8 mouse cellular contexts compared by ENCODE assay signal in the genomic region with DNA sequence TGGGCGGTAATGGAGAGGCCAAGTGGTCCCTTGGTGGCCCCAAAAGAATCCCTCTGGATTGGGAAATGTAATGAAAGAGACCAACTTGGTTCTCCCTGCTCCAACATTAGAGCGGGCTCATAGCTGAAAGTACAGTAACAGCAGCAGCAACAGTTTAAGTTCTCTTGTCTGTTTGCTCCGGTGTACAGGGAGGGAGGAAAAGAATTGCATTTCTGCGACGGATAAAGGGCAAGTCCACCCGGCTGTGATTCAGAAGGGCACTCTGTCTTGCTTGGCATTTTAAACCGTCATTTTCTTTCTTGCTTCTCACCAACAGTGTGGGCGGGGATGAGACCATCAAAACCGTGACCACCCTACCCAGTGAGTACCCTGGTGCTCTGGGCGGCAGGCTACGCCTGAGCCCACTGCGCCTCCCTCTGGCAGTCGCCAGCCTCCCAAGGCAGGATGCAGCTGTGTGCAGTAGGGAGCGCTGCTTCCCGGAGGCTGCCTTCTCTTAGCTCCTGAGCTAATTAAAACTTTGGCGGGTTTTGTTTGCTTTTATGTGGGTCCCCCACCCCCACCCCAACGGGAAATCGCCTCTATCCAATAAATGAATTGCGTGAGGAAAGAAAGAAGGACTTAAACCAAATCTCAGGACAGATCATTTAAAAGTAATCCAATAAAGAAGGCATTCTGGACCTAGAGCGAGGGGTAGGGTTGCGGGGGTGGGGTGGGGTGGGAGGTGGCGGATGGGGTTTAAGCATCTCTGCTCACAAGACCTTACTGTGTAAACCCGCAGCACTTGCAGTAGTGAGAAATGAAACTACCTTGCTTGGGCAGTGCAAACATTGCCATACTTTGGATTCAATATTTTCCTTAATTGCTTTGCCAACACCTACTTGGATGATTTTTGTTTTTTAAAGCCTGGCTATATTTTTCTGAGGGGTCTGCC.
DNase-seq lines count a peak whose midpoint lies in the region; TF ChIP-seq lines count a peak whose summit lies in the region.

No protein-coding gene starts in this region.

- TF ChIP-seq POLR2A in lung, adult 2 months (IDR thresholded peaks at IDR 0.05; ENCODE audit: borderline replicate concordance, extremely low read depth, low read depth, low read length) = no peak

- no peaks in the 10 kb centered on the region for H3K36me3 ChIP-seq in forebrain, embryonic 10.5 days (replicated peaks)

- TF ChIP-seq CTCF in lung, adult 2 months (IDR thresholded peaks at IDR 0.05; ENCODE audit: insufficient read depth, low read length) = peak; percentile 58

- H3K4me3 ChIP-seq in forebrain, embryonic 10.5 days = peak overlapping the region; percentile 44
- no peak overlapping the region for H3K4me3 ChIP-seq in lung, adult 2 months (replicated peaks; ENCODE audit: extremely low read depth, low read depth, low read length)

- H3K4me1 ChIP-seq in forebrain, embryonic 10.5 days = peaks cover 10% of the 10 kb centered on the region
- no peaks in the 10 kb centered on the region for H3K4me1 ChIP-seq in lung, adult 2 months (ENCODE audit: control insufficient read depth, insufficient read depth, low read length)

- H3K27ac ChIP-seq in forebrain, embryonic 10.5 days = peak overlapping the region; percentile 67

- 10% methylated on average over 23 of the region's 23 CpGs for WGBS in forebrain, embryonic 10.5 days
- 10% methylated on average over 23 of the region's 23 CpGs for WGBS in lung, adult 2 months

- peak; percentile 12 to 14 for DNase-seq in B cell, adult 2 months
- DNase-seq in adrenal gland, adult 18-20 months (ENCODE audit: low spot score in 2 of 2) = peak; percentile 46 to 49
- DNase-seq in forebrain, embryonic 10.5 days (ENCODE audit: extremely low spot score, low spot score) = peak; percentile 73
- DNase-seq in heart, postnatal 36 days = peak; percentile 34 to 51
- DNase-seq in layer of hippocampus, adult 8-10 months (ENCODE audit: low spot score in 2 of 2) = peak; percentile 26 to 49
- DNase-seq in lung, adult 2 months = peak; percentile 56
- DNase-seq in ovary, postnatal 10 days (ENCODE audit: low spot score) = peak; percentile 19
- DNase-seq in urinary bladder, adult 2 months (ENCODE audit: low spot score) = peak; percentile 43

- H3K9me3 ChIP-seq in forebrain, embryonic 10.5 days = no peaks in the 10 kb centered on the region

- peaks cover 11% of the 10 kb centered on the region for H3K27me3 ChIP-seq in forebrain, embryonic 10.5 days (ENCODE audit: poor library complexity, severe bottlenecking)

- intact Hi-C loops in heart, postnatal 36 days (cut with DNase I) = loop anchor here (5.0 kb wide), 1 partner anchor 96 kb away; no protein-coding TSS in a partner anchor

Comparison
In these comparisons a context has a peak if more than half of its experiments do, and no peak if none do; other contexts are left out.
1. DNase-seq: peak in every context shown above with its lines; median percentile 73 in forebrain, embryonic 10.5 days; 56 in lung, adult 2 months; 48 in adrenal gland, adult 18-20 months; 43 in urinary bladder, adult 2 months; 42 in heart, postnatal 36 days; 38 in layer of hippocampus, adult 8-10 months; 19 in ovary, postnatal 10 days; 13 in B cell, adult 2 months.